Mouse (Mus musculus): ENCODE data around the gene Itga8. TPM values are rescaled to one million over a fixed set of nuclear protein-coding genes. Genes with fewer than 3 reads are reported as not detected.

Itga8 gene
- polyA plus RNA-seq, 1 experiment from 2014 or later = 2.2 TPM

DNA sequence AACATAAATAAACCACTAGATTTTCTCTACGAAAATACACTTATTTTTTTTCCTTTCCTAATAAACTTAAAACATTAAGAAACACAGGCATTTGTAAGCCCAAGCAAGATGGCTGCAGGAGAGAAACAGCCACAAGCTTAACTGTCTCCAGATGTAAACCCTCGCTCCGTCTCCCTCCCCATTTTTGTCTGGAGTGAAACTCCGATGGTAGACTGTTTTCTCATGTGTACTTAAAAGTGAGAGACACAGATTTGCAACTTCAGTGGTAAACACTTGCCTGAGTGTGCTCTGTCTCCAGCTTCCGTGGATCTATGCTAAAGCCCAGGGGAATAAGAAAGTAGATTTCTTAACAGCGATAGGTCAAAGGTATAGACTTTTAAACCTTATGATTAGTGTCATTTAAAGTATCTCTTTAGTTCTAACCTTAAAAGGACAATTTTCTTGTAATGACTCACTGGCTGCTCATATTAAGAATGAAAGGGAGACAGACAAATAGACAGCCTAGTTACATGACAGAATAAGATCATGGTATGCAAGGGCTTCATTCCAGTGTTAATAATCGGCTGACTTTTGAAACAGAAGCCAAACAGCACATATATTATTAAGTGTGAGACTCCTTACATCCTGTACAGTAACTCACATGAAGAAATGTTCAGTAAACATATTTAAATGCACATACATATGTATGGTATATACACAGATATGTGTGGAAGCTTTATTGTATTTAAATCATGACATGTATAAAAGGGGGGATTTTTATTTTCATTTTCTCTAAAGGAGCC is 209.3 kb downstream of the Itga8 start:
- no peaks in the 10 kb centered on the region for H3K4me1 ChIP-seq (replicated peaks; ENCODE audit: control insufficient read depth, insufficient read depth, low read length)
- no peak for ATAC-seq
- H3K27me3 ChIP-seq (replicated peaks; ENCODE audit: control insufficient read depth, insufficient read depth, low read length) = no peaks in the 10 kb centered on the region
- no peak overlapping the region for H3K27ac ChIP-seq (ENCODE audit: low read length)
- H3K9me3 ChIP-seq (ENCODE audit: control insufficient read depth, low read length) = no peaks in the 10 kb centered on the region
- H3K4me2 ChIP-seq (ENCODE audit: low read length) = no peak overlapping the region
- no peak overlapping the region for H3K9ac ChIP-seq (replicated peaks; ENCODE audit: low read depth, low read length)
- H3K36me3 ChIP-seq (ENCODE audit: control insufficient read depth, insufficient read depth) = no peaks in the 10 kb centered on the region
- WGBS = 82% methylated on average over 7 of the region's 7 CpGs
- H3K4me3 ChIP-seq (replicated peaks; ENCODE audit: low read length) = no peak overlapping the region

DNA sequence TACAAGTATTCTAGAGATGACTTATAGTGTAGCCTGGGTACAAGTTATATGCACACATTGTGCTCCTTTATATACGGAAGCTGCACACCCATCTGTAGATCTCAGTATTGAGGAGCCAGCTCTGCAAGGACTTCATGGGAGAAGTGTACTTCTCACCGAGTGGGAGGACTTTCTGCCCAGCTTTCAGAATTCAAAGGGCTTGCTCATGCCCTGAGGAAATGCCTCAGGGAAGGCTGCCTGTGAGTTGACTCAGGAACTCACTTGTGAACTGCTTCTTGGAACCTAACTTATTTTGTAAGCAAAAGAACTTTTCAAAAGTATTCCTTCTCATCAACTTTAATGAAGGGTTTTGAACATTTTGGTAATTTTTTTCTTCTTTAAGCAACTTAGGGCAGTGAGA is 210.7 kb downstream of the Itga8 start:
- no peaks in the 10 kb centered on the region for H3K9me3 ChIP-seq (ENCODE audit: control insufficient read depth, low read length)
- 81% methylated on average over 2 of the region's 2 CpGs for WGBS
- no peak overlapping the region for H3K4me2 ChIP-seq (ENCODE audit: low read length)
- no peaks in the 10 kb centered on the region for H3K4me1 ChIP-seq (replicated peaks; ENCODE audit: control insufficient read depth, insufficient read depth, low read length)
- no peaks in the 10 kb centered on the region for H3K36me3 ChIP-seq (ENCODE audit: control insufficient read depth, insufficient read depth)
- H3K27me3 ChIP-seq (replicated peaks; ENCODE audit: control insufficient read depth, insufficient read depth, low read length) = no peaks in the 10 kb centered on the region
- no peak overlapping the region for H3K4me3 ChIP-seq (replicated peaks; ENCODE audit: low read length)
- no peak overlapping the region for H3K9ac ChIP-seq (replicated peaks; ENCODE audit: low read depth, low read length)
- ATAC-seq = no peak
- H3K27ac ChIP-seq (ENCODE audit: low read length) = no peak overlapping the region

GRCm38 (mm10) chr2:12085492-12085891 is 216.2 kb downstream of the Itga8 start:
- Histone ChIP-seq H3K4me2 (ENCODE audit: low read length) (no peak overlapping the region), H3K27me3 (replicated peaks; ENCODE audit: control insufficient read depth, insufficient read depth, low read length) (no peaks in the 10 kb centered on the region), H3K4me1 (replicated peaks; ENCODE audit: control insufficient read depth, insufficient read depth, low read length) (no peaks in the 10 kb centered on the region), H3K4me3 (replicated peaks; ENCODE audit: low read length) (no peak overlapping the region), H3K27ac (ENCODE audit: low read length) (no peak overlapping the region), H3K9ac (replicated peaks; ENCODE audit: low read depth, low read length) (no peak overlapping the region), H3K36me3 (ENCODE audit: control insufficient read depth, insufficient read depth) (no peaks in the 10 kb centered on the region), H3K9me3 (ENCODE audit: control insufficient read depth, low read length) (no peaks in the 10 kb centered on the region)
- ATAC-seq = no peak
- WGBS = 89% methylated on average over 2 of the region's 2 CpGs

DNA sequence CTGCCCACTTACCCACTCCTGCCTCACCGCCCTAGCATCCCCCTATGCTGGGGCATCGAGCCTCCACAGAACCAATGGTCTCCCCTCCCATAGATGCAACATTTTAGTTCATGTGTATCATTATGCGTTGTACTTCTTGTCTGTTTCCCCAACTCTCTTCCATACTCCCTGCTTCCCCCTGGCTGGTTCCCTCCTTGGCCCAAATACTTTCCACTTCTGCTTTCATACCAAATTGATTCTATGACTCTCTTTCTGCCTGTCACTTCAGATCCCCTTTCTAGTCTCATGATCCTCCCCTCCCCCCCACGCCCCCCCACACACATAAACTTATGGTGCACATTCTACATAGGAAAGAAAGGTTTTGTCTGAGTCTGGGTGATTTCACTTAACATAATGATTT is 217.4 kb downstream of the Itga8 start:
- Histone ChIP-seq H3K4me1 (replicated peaks; ENCODE audit: control insufficient read depth, insufficient read depth, low read length) (no peaks in the 10 kb centered on the region), H3K4me2 (ENCODE audit: low read length) (no peak overlapping the region), H3K4me3 (replicated peaks; ENCODE audit: low read length) (no peak overlapping the region), H3K9ac (replicated peaks; ENCODE audit: low read depth, low read length) (no peak overlapping the region), H3K36me3 (ENCODE audit: control insufficient read depth, insufficient read depth) (no peaks in the 10 kb centered on the region), H3K27ac (ENCODE audit: low read length) (no peak overlapping the region), H3K27me3 (replicated peaks; ENCODE audit: control insufficient read depth, insufficient read depth, low read length) (no peaks in the 10 kb centered on the region), H3K9me3 (ENCODE audit: control insufficient read depth, low read length) (no peaks in the 10 kb centered on the region)
- no peak for ATAC-seq
- 75% methylated on average over 4 of the region's 4 CpGs for WGBS

- WGBS = 92% methylated on average over 2 of the region's 2 CpGs
- Histone ChIP-seq H3K9me3 (ENCODE audit: control insufficient read depth, low read length) (no peaks in the 10 kb centered on the region), H3K27ac (ENCODE audit: low read length) (no peak overlapping the region), H3K4me3 (replicated peaks; ENCODE audit: low read length) (no peak overlapping the region), H3K4me1 (replicated peaks; ENCODE audit: control insufficient read depth, insufficient read depth, low read length) (no peaks in the 10 kb centered on the region), H3K27me3 (replicated peaks; ENCODE audit: control insufficient read depth, insufficient read depth, low read length) (no peaks in the 10 kb centered on the region), H3K4me2 (ENCODE audit: low read length) (no peak overlapping the region), H3K36me3 (ENCODE audit: control insufficient read depth, insufficient read depth) (no peaks in the 10 kb centered on the region), H3K9ac (replicated peaks; ENCODE audit: low read depth, low read length) (no peak overlapping the region)
- ATAC-seq = no peak
Measured at GRCm38 (mm10) chr2:12077266-12077891, 224.3 kb downstream of the Itga8 start.

DNA sequence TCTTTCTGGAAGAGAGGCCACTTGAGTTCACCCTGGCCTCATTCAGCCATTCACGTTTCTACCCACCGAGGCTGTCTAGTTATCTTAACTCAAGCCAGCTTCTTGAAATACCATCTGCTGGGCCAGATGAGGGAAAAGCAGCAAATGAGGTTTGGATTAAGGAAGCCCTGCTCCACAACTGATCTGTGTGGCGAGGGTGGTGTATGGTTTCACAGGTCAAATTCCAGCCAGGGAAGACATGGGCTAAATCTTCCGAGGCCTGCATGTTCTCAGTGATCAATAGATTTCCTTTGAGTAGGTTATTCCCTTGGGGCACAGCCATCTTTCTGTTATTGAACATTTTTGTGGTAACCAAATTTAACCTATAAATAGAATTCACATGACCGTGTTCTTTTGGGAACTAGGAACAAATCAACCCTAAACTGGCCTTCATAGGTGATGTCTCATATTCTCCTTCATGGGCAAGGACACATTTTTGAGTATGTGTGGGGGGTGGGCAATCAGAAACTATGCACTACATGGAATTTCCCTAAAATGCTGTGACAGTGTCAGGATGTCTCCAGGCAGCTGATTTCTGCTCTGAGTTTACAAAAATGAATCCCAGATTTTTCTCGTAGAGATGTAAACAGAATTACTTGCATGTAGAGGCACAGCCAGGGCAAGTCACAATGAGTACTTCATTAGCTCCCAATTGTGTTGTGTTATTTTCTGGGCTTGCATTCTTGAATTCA is 235.9 kb downstream of the Itga8 start:
- WGBS = 86% methylated on average over 6 of the region's 6 CpGs

GRCm38 (mm10) chr2:12060034-12060723 is 241.5 kb downstream of the Itga8 start:
- Histone ChIP-seq H3K4me1 (replicated peaks; ENCODE audit: control insufficient read depth, insufficient read depth, low read length) (no peaks in the 10 kb centered on the region), H3K9me3 (ENCODE audit: control insufficient read depth, low read length) (no peaks in the 10 kb centered on the region), H3K27ac (ENCODE audit: low read length) (no peak overlapping the region), H3K4me3 (replicated peaks; ENCODE audit: low read length) (no peak overlapping the region), H3K9ac (replicated peaks; ENCODE audit: low read depth, low read length) (no peak overlapping the region), H3K4me2 (ENCODE audit: low read length) (no peak overlapping the region), H3K27me3 (replicated peaks; ENCODE audit: control insufficient read depth, insufficient read depth, low read length) (no peaks in the 10 kb centered on the region), H3K36me3 (ENCODE audit: control insufficient read depth, insufficient read depth) (no peaks in the 10 kb centered on the region)
- WGBS = 89% methylated on average over 5 of the region's 5 CpGs
- no peak for ATAC-seq

More for the DNA sequence above, 235.9 kb downstream of the Itga8 start:
- Histone ChIP-seq H3K4me1 (replicated peaks; ENCODE audit: control insufficient read depth, insufficient read depth, low read length) (no peaks in the 10 kb centered on the region), H3K36me3 (ENCODE audit: control insufficient read depth, insufficient read depth) (no peaks in the 10 kb centered on the region), H3K4me3 (replicated peaks; ENCODE audit: low read length) (no peak overlapping the region), H3K27ac (ENCODE audit: low read length) (no peak overlapping the region), H3K9ac (replicated peaks; ENCODE audit: low read depth, low read length) (no peak overlapping the region), H3K4me2 (ENCODE audit: low read length) (no peak overlapping the region), H3K27me3 (replicated peaks; ENCODE audit: control insufficient read depth, insufficient read depth, low read length) (no peaks in the 10 kb centered on the region), H3K9me3 (ENCODE audit: control insufficient read depth, low read length) (no peaks in the 10 kb centered on the region)
- ATAC-seq = no peak

Measured in forebrain, embryonic 16.5 days (tissue).